Mouse (Mus musculus) embryo, embryonic 11 days (tissue): ENCODE data around the gene Sbk3.
A peak's percentile ranks its signal among the peaks of the same experiment; 100 is the strongest.
"Not testable (repeated sequence)": the region's sequence is repeated elsewhere in the genome, so short reads cannot be mapped to it uniquely, and the experiment has no call there.

Experiments used
- DNase-seq: peaks from one replicate; pipeline ENCODE4 v3.0.0-alpha.2; 2015

Gene Sbk3

GRCm38 (mm10) chr7:4971068-4971467 is at the start of gene Sbk3:
Sbk3 (minus strand) TSS chr7:4971168.
- DNase-seq: no peak

GRCm38 (mm10) chr7:5020685-5021084 is 49.7 kb upstream of the Sbk3 start:
- DNase-seq: no peak

DNA sequence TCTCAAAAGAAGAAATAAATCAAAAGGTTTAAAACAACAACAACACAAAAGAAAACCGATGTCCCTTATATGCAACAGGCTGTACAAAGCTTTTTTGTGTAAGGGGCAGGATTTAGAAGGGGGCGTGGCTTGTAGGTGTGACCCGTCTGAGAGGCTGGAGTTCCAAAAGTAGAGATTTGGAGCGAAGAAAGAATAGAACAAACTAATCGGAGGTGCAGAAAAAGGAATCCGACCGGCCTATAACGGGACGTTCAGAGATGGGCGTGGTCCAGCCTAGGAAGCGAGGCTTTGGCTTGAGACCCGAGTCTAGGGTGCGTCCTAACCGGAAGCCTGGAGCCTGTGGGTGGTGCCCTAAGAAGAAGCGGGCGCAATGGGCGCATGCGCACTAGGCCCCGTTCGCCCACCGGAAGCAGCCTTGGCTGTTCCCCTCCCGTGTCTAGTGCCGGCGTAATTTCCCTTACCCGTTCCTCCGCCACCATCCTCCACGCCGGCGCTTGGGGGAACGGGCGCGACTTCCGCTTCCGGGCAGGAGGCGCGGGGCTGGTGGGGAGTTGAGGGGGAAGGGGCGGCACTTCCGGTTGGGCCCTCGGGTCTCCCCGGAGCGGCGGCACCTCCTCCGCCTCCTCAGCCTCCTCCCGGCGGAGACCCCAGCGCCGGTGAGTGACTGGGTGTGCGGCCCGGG is 49.2 kb upstream of the Sbk3 start, which contains the start of the genes Zfp865 and Ccdc106:
Gene Zfp865, plus strand, starts transcription at position 377 of the 682 bp plus-strand sequence.
Gene Ccdc106, plus strand, starts transcription at position 554 of the 682 bp plus-strand sequence.
- DNase-seq: peak; percentile 99

- DNase-seq: not testable (repeated sequence)
These were observed 48.6 kb upstream of the Sbk3 start for GRCm38 (mm10) chr7:5019576-5019975.

DNA sequence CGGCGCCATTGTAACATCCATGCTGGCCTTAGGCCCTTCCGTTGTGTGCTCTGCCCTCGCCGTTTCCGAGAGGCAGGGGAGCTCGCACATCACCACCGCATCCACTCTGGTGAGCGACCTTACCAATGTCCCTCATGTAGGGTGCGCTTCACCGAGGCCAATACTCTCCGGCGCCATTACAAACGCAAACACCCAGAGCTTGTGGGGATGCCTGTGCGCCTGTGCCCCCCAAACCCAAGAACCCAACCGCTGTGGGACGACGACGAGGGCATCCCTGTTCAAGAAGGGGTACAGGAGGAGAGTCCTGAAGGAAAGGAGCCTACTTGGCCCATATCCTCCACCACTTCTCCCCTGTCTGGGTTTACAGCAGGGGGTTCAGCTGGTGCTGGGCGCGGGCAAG is 47.0 kb upstream of the Sbk3 start:
- DNase-seq: no peak

DNA sequence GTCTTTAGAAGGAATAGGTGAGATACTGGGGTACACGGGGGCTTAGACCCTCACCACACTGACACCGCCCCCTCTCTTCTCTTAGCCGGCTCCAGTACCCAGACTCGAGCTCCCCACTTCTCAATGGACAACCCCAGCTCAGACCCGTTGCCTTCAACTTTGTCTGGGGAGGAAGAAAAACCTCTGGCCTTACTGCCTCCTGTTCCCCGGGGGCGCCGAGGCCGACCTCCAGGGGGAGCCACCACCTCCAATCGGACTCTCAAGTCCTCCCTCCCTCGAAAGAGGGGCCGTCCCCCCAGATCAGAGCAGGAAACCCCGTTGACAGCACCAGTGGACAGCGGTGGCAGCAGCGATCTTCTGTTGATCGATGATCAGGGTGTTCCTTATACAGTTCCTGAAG is 46.4 kb upstream of the Sbk3 start:
- DNase-seq: no peak

GRCm38 (mm10) chr7:5016920-5017319 is 46.0 kb upstream of the Sbk3 start:
- DNase-seq: no peak

- DNase-seq: no peak
These were observed 45.1 kb upstream of the Sbk3 start for GRCm38 (mm10) chr7:5016057-5016456.

DNA sequence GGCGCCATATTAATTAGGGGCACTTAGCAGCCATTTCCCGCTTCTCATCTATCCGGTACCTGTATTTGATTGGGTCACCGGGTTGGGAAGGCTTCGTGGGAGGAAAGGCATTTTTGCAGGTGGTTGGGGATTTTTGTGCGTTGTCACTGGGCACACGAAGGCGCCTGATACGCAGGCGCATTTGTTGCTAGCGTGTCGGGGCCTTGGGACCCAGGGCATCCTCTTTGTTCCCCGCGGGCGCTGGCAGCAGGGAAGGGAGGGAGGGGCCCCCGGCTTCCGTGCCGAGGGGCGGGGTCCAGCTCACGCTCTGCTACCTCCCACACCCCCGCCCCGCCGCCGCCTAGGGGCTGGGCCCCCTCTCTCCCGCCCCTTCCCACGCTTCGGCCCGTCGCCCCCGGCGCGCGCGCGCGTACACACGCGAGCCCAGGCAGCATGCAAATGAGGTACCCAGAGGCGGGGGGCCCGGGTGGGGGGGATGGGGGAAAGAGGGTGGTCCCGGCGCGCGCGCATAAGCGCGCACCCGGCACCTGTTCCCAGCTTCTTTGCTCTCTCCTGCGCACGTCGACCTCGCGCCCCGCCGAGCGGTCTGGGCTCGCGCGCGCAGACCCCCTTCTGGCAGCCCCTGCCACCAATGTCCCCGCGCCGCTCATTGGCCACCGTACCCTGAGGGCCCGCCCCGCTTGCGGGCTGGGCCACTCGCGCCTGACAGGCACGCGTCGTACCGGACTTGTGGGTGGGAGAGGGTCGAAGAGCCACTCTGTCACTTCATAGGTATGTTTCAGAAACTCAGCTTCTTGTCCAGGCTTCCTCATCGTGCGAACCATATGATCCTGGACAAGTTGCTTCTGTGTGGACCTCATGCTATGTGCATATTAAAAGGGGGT is 44.4 kb upstream of the Sbk3 start, which contains the start of gene Gm44973:
Gene Gm44973, plus strand, starts transcription at position 379 of the 884 bp plus-strand sequence.
- DNase-seq: peak; percentile 98

GRCm38 (mm10) chr7:5014251-5015117 is 43.5 kb upstream of the Sbk3 start, which contains the start of the genes Zfp524 and Fiz1:
Zfp524 (plus strand) TSS chr7:5014415.
Fiz1 (minus strand) TSS chr7:5014697.
- peak; percentile 97 for DNase-seq

- no peak for DNase-seq
These were observed 41.9 kb upstream of the Sbk3 start for GRCm38 (mm10) chr7:5012681-5013513.

DNA sequence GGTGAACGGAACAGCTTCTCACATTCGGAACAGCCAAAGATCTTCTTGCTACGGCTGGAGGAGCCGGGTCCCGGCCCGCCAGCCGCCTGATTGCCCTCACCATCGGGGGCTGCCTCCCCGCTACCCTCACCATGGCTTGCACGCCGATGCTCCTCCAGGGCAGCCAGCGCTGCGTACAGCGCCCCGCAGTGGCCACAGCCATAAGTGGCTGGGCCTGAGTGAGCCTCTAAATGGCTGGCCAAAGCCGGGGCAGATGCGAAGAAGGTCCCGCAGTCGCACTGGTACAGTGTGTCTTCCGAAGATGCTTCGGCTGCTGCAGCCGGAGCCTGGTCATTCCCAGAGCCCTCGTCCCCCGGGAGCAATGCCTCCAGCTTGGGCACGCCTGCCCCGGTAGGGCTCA is 37.3 kb upstream of the Sbk3 start:
- no peak for DNase-seq

DNA sequence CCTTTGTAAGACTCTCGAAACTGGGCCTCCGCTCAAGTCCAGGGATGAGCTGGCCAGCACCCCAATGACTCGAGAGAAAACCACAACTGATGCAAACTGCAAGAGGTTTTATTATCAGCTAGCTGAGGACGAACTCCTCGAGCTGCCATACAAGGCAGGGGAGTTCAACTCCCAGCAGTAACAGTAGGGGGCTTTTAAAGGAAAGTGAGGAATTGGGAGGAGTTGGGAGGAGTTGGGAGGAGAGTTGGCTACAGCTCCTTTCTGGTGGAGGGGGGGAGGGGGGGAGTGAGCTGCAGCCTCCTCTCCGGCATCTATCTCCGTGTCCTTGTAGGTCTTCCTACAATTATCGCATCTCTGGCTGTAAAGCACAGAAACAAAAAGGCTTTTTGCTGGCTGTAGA is 31.9 kb upstream of the Sbk3 start:
- not testable (repeated sequence) for DNase-seq

DNA sequence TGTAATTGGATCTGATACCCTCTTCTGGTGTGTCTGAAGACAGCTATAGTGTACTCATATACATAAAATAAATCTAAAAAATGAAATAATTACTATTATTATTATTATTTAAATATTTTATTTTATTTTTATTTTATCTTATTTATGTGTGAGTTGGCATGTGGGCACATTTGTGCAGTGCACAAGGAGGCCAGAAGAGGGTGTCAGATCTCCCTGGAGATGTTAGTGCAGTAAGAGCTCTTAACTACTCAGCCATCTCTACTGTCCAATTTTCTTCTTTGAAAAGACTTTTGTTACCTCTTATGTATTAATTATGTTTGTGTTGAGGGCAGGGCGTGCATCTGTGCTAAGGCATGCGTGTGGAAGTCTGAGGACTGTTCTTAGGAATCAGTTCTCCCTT is 28.9 kb upstream of the Sbk3 start:
- DNase-seq: no peak

- no peak for DNase-seq
These were observed 26.0 kb upstream of the Sbk3 start for GRCm38 (mm10) chr7:4996934-4997333.

DNA sequence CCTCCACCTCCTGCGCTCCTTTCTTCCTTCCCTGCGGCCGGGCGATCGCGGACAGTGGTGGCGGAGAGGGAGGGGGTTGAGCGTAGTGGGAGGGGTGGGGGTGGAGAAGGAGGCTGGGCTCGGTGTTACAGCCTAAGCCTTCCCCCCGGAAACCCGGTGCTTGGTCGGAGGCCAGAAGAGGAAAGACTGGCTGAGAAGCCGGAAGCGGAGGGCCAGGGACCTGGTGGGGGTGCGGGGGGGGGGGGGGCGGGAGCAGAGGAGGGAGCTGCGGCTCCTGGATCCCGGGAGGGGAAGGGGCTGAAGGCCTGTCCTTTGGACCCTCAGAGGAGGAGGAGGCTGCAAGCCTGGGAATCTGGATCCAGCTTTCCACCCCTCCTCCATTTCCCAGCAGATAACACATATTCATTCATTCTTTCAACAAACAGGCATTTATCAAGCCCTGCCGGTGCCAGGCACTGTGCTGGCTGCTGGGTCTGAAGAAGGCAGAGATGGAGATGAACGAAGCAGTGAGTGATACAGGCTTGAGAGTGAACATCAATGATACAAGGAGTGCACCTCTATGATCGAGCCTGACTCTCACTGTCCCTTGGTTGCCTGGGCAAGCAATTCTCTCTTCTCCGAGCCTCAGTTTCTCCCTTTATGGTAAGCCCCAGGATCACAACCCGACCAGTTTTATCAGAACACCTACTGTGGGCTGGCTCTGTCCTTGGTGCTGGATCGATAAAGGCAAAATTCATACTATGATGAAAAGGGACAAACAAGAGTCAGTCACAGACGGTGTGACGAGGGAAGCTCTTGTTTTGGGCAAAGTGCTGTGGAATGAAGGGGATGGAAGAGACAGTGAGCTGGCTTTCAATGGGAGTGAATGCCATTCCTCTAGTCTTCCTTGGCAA is 25.3 kb upstream of the Sbk3 start, which contains the start of gene Zfp579:
Gene Zfp579, minus strand, starts transcription at position 156 of the 893 bp plus-strand sequence.
- DNase-seq: peak; percentile 93

GRCm38 (mm10) chr7:4995268-4996002 is 24.5 kb upstream of the Sbk3 start:
- DNase-seq: no peak

- DNase-seq: no peak
These were observed 23.2 kb upstream of the Sbk3 start for GRCm38 (mm10) chr7:4993999-4994788.
